Mouse (Mus musculus): Measurements from ENCODE around the gene Ppp1r35. TPM values are rescaled to one million over a fixed set of nuclear protein-coding genes. Genes with fewer than 3 reads are reported as not detected.
A peak's percentile ranks its signal among the peaks of the same experiment; 100 is the strongest.
"Not testable (repeated sequence)": the region's sequence is repeated elsewhere in the genome, so short reads cannot be mapped to it uniquely, and the experiment has no call there.

Gene Ppp1r35
- polyA plus RNA-seq (2015; fragmentation: Nextera tagmentation; extraction: Ambion mirVana), result 69.4 and 69.6 TPM in 2 replicates

- DNase-seq (ENCODE audit: low spot score), result peak; percentile 97
Observed at GRCm38 (mm10) chr5:137778635-137779034, at the start of gene Ppp1r35. Ppp1r35 (plus strand) TSS chr5:137778849.

- DNase-seq (ENCODE audit: low spot score), result no peak
Observed at GRCm38 (mm10) chr5:137733638-137734288, 44.9 kb upstream of the Ppp1r35 start.

GRCm38 (mm10) chr5:137734289-137735061 lies 44.2 kb upstream of the Ppp1r35 start:
- DNase-seq (ENCODE audit: low spot score), result no peak

- DNase-seq (ENCODE audit: low spot score), result no peak
Observed at GRCm38 (mm10) chr5:137737400-137737940, 41.2 kb upstream of the Ppp1r35 start.

GRCm38 (mm10) chr5:137738516-137738915 lies 40.1 kb upstream of the Ppp1r35 start:
- DNase-seq (ENCODE audit: low spot score), result peak; percentile 39

- peak; percentile 55 for DNase-seq (ENCODE audit: low spot score)
Observed at GRCm38 (mm10) chr5:137739471-137739870, 39.2 kb upstream of the Ppp1r35 start.

- no peak for DNase-seq (ENCODE audit: low spot score)
Observed at GRCm38 (mm10) chr5:137740506-137740905, 38.1 kb upstream of the Ppp1r35 start.

- peak; percentile 94 for DNase-seq (ENCODE audit: low spot score)
Observed at GRCm38 (mm10) chr5:137741023-137741931, 37.4 kb upstream of the Ppp1r35 start, which contains the start of gene Nyap1. Nyap1 (minus strand) TSS chr5:137741607.

GRCm38 (mm10) chr5:137742048-137742447 lies 36.6 kb upstream of the Ppp1r35 start:
- no peak for DNase-seq (ENCODE audit: low spot score)

- no peak for DNase-seq (ENCODE audit: low spot score)
Observed at GRCm38 (mm10) chr5:137742836-137743235, 35.8 kb upstream of the Ppp1r35 start.

- no peak for DNase-seq (ENCODE audit: low spot score)
Observed at GRCm38 (mm10) chr5:137744197-137744596, 34.5 kb upstream of the Ppp1r35 start.

GRCm38 (mm10) chr5:137745214-137746171 lies 33.2 kb upstream of the Ppp1r35 start, which contains the start of gene Tsc22d4:
Tsc22d4 (plus strand) TSS chr5:137745730.
- DNase-seq (ENCODE audit: low spot score), result peak; percentile 94

GRCm38 (mm10) chr5:137746282-137746850 lies 32.3 kb upstream of the Ppp1r35 start:
- DNase-seq (ENCODE audit: low spot score), result peak; percentile 69

- no peak for DNase-seq (ENCODE audit: low spot score)
Observed at GRCm38 (mm10) chr5:137746851-137747325, 31.8 kb upstream of the Ppp1r35 start.

- peak; percentile 79 for DNase-seq (ENCODE audit: low spot score)
Observed at GRCm38 (mm10) chr5:137747326-137747961, 31.2 kb upstream of the Ppp1r35 start.

GRCm38 (mm10) chr5:137748130-137748770 lies 30.4 kb upstream of the Ppp1r35 start:
- peak; percentile 62 for DNase-seq (ENCODE audit: low spot score)

GRCm38 (mm10) chr5:137749196-137749836 lies 29.3 kb upstream of the Ppp1r35 start:
- DNase-seq (ENCODE audit: low spot score), result peak; percentile 67

- DNase-seq (ENCODE audit: low spot score), result not testable (repeated sequence)
Observed at GRCm38 (mm10) chr5:137750212-137750611, 28.4 kb upstream of the Ppp1r35 start.

Data from thymus, postnatal 0 days (tissue).